Mouse (Mus musculus) pancreas, adult 10 weeks (tissue): Measurements from ENCODE around the gene Pkd1l2. TPM values are rescaled to one million over a fixed set of nuclear protein-coding genes. Genes with fewer than 3 reads are reported as not detected.

Source experiments
- polyA plus RNA-seq: library from polyadenylated mRNA; stranded (reverse); fragments of 350-450 nt; fragmentation: Illumina TruSeq; extraction: RNeasy Lipid Tissue Mini Kit (QIAGEN cat#74804); gene quantifications from one replicate; pipeline ENCODE4 v1.2.3, GENCODE M21; 2015; ENCODE audit warnings: low read depth, low replicate concordance; ENCODE audit not compliant: insufficient read depth

Pkd1l2 gene
- polyA plus RNA-seq = 4.4 TPM

GRCm38 (mm10) chr8:117082399-117082872, at the start of gene Pkd1l2:
Pkd1l2 (minus strand) TSS chr8:117082449.

GRCm38 (mm10) chr8:117095647-117096046, 13.4 kb upstream of the Pkd1l2 start, which contains the start of gene Bco1:
Bco1 (plus strand) TSS chr8:117095854.

GRCm38 (mm10) chr8:116993095-116993867, 89.0 kb downstream of the Pkd1l2 start, which contains the start of gene Gcsh:
Gcsh (minus strand) TSS chr8:116993537.

GRCm38 (mm10) chr8:116978631-116979256, 103.5 kb downstream of the Pkd1l2 start, which contains the start of gene 1700030J22Rik:
1700030J22Rik (minus strand) TSS chr8:116978959.

Other genes starting within 250 kb of the Pkd1l2 start
- gene Cmc2, start 161.0 kb downstream of the Pkd1l2 start, polyA plus RNA-seq = 8.6 TPM
- not detected for gene Cenpn, start 160.7 kb downstream of the Pkd1l2 start, polyA plus RNA-seq
- 2.3 TPM for gene Atmin, start 139.1 kb downstream of the Pkd1l2 start, polyA plus RNA-seq
- gene 1700030J22Rik, start 103.5 kb downstream of the Pkd1l2 start, polyA plus RNA-seq = 0.44 TPM
- gene Gcsh, start 88.9 kb downstream of the Pkd1l2 start, polyA plus RNA-seq = 16.5 TPM
- gene Bco1, start 13.4 kb upstream of the Pkd1l2 start, polyA plus RNA-seq = 0.35 TPM
- 1.2 TPM for gene Gan, start 75.7 kb upstream of the Pkd1l2 start, polyA plus RNA-seq
- gene Cmip, start 174.6 kb upstream of the Pkd1l2 start, polyA plus RNA-seq = 8.8 TPM